Mouse (Mus musculus) liver, embryonic 16.5 days (tissue): Measurements from ENCODE around the gene Maea. TPM values are rescaled to one million over a fixed set of nuclear protein-coding genes. Genes with fewer than 3 reads are reported as not detected.
A peak's percentile ranks its signal among the peaks of the same experiment; 100 is the strongest.

Experiments
- ATAC-seq: fragments of 200-750 bp; cut with Nextera tagmentation; 2 replicates; pipeline ENCODE4 v1.8.0; 2017; ENCODE audit warnings: low read depth, mild to moderate bottlenecking, moderate number of reproducible peaks, moderate library complexity
- H3K27ac ChIP-seq: fragments of 300-500 bp; sonication (generic); 2 replicates; pipeline ENCODE4 v1.5.1; 2014; ENCODE audit warnings: mild to moderate bottlenecking, low read length
- H3K27me3 ChIP-seq: fragments of 300-500 bp; sonication (generic); 2 replicates; pipeline ENCODE4 v1.6.1; 2014; ENCODE audit warnings: low read depth, low read length, mixed read lengths; ENCODE audit not compliant: control insufficient read depth, insufficient read depth
- H3K36me3 ChIP-seq: fragments of 300-500 bp; sonication (generic); 2 replicates; pipeline ENCODE4 v1.6.1; 2014; ENCODE audit warnings: mild to moderate bottlenecking; ENCODE audit not compliant: control insufficient read depth, insufficient read depth
- H3K4me1 ChIP-seq: fragments of 300-500 bp; sonication (generic); 2 replicates; pipeline ENCODE4 v1.6.1; 2014; ENCODE audit warnings: low read depth, low read length, mixed read lengths; ENCODE audit not compliant: control insufficient read depth
- H3K4me2 ChIP-seq: fragments of 300-500 bp; sonication (generic); 2 replicates; pipeline ENCODE4 v1.6.1; 2014; ENCODE audit warnings: low read depth, low read length, mixed read lengths
- H3K4me3 ChIP-seq: fragments of 300-500 bp; sonication (generic); 2 replicates; pipeline ENCODE4 v1.5.1; 2014; ENCODE audit warnings: low read depth, mild to moderate bottlenecking, low read length
- H3K9ac ChIP-seq: fragments of 300-500 bp; sonication (generic); 2 replicates; pipeline ENCODE4 v1.6.1; 2014; ENCODE audit warnings: low read depth, low read length
- H3K9me3 ChIP-seq: fragments of 300-500 bp; sonication (generic); replicated peaks from 2 replicates; pipeline ENCODE4 v1.6.1; 2016; ENCODE audit warnings: low read length; ENCODE audit not compliant: control insufficient read depth
- WGBS: fragments of 180-500 bp; shearing (Covaris S2); extraction: QIAGEN DNeasy Blood & Tissue Kit; methylation state at CpG from one replicate; pipeline ENCODE4 v1.1.7; 2014; ENCODE audit not compliant: insufficient replicate concordance; 5-methylcytosine and 5-hydroxymethylcytosine counted together
- polyA plus RNA-seq: library from polyadenylated mRNA; unstranded; fragments of >200 nt; fragmentation: Nextera tagmentation; extraction: Ambion mirVana; gene quantifications from 2 replicates; pipeline ENCODE4 v1.2.1, GENCODE M21; 2015

Gene Maea
- polyA plus RNA-seq, 1 experiment from 2014 or later = 46.2 TPM

GRCm38 (mm10) chr5:33372331-33373038, 37.2 kb downstream of the Maea start:
- Histone ChIP-seq H3K4me1 (peaks cover 26% of the 10 kb centered on the region), H3K4me2 (no peak overlapping the region), H3K4me3 (no peak overlapping the region), H3K27me3 (no peaks in the 10 kb centered on the region), H3K9me3 (no peaks in the 10 kb centered on the region), H3K36me3 (peaks cover 21% of the 10 kb centered on the region), H3K27ac (no peak overlapping the region), H3K9ac (no peak overlapping the region)
- 72% methylated on average over 18 of the region's 18 CpGs for WGBS
- no peak for ATAC-seq

GRCm38 (mm10) chr5:33377176-33377575, 41.9 kb downstream of the Maea start:
- H3K36me3 ChIP-seq = peaks cover 11% of the 10 kb centered on the region
- H3K4me1 ChIP-seq = peaks cover 20% of the 10 kb centered on the region
- H3K9ac ChIP-seq = no peak overlapping the region
- no peaks in the 10 kb centered on the region for H3K27me3 ChIP-seq
- 48% methylated on average over 6 of the region's 6 CpGs for WGBS
- no peak for ATAC-seq
- peak overlapping the region; percentile 99 for H3K27ac ChIP-seq
- no peak overlapping the region; the same call in 1 of the 2 replicates for H3K4me3 ChIP-seq
- peak overlapping the region; percentile 85 for H3K4me2 ChIP-seq
- H3K9me3 ChIP-seq = no peaks in the 10 kb centered on the region

DNA sequence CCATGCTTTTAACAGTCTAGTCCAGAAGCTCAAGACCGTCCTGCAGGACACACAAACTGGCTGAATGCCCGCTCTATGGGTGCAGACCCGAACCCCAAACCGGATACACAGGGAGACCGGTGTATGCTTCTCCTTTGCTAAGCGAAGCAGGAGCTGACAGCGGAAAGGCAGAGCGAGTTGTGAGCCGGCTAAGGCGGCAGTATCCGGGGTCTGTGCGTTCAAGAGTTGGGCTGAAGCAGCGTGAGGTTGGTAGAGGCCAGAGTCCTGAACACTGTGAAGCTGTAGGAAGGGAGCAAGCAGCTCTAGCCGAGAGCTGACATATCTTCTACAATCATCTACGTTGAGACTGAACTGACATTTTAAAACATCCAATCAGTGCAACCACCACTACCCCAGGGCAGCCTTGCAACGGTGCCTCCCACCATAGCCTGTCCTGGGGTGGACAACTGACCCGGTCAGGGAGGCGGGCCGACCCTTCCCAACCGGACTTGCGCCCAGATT, 42.5 kb downstream of the Maea start:
- Histone ChIP-seq H3K27ac (peak overlapping the region; percentile 99), H3K4me3 (peak overlapping the region; percentile 85), H3K9me3 (no peaks in the 10 kb centered on the region), H3K9ac (peak overlapping the region; percentile 65), H3K4me1 (peaks cover 15% of the 10 kb centered on the region), H3K27me3 (no peaks in the 10 kb centered on the region), H3K36me3 (peaks cover 5% of the 10 kb centered on the region), H3K4me2 (peak overlapping the region; percentile 85)
- WGBS = 1% methylated on average over 21 of the region's 21 CpGs
- peak; percentile 44; the same call in 1 of the 2 replicates for ATAC-seq

- under 1% methylated on average over 46 of the region's 46 CpGs for WGBS
- H3K4me2 ChIP-seq = peak within 1 kb of the TSS; percentile 85
- ATAC-seq = peak; percentile 95
Observed at GRCm38 (mm10) chr5:33378302-33378854, 43.1 kb downstream of the Maea start, which contains the start of gene Uvssa. TSS of gene Uvssa (plus strand) at chr5:33378549.

GRCm38 (mm10) chr5:33387550-33387949, 52.2 kb downstream of the Maea start:
- Histone ChIP-seq H3K4me2 (no peak overlapping the region), H3K27me3 (no peaks in the 10 kb centered on the region), H3K4me1 (no peaks in the 10 kb centered on the region), H3K27ac (no peak overlapping the region), H3K4me3 (no peak overlapping the region), H3K9me3 (no peaks in the 10 kb centered on the region), H3K9ac (no peak overlapping the region), H3K36me3 (peaks cover 6% of the 10 kb centered on the region; the same call in 1 of the 2 replicates)
- WGBS = 72% methylated on average over 11 of the region's 11 CpGs
- ATAC-seq = no peak

More at GRCm38 (mm10) chr5:33378302-33378854, 43.1 kb downstream of the Maea start, which contains the start of gene Uvssa:
- Histone ChIP-seq H3K4me3 (peak within 1 kb of the TSS; percentile 85), H3K27me3 (no peaks in the 10 kb centered on the region), H3K27ac (peak within 1 kb of the TSS; percentile 99), H3K9ac (peak within 1 kb of the TSS; percentile 96), H3K36me3 (peaks cover 4% of the 10 kb centered on the region), H3K9me3 (no peaks in the 10 kb centered on the region), H3K4me1 (peaks cover 15% of the 10 kb centered on the region)

DNA sequence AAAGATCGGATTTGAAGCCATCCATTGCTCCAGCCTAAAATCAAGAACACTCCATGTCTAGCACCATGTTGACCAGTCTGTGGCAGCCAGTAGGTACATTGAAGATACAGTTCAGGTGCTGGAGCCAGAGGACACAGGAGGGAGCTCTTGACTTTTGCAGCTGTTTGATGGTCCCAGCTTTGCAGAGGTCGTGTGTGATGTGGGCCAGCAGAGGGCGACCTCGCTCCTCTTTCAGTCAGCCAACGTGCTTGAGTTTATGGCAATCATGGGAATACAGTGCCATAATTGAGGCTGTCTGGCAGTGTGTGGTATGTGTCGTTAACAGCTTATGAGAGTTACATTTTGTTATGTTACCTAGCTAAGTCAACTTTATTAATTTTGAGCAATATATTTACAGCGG, 58.5 kb downstream of the Maea start:
- Histone ChIP-seq H3K4me2 (no peak overlapping the region), H3K27ac (no peak overlapping the region), H3K27me3 (no peaks in the 10 kb centered on the region), H3K4me3 (no peak overlapping the region), H3K36me3 (peaks cover 6% of the 10 kb centered on the region; the same call in 1 of the 2 replicates), H3K9me3 (no peaks in the 10 kb centered on the region), H3K9ac (no peak overlapping the region), H3K4me1 (no peaks in the 10 kb centered on the region)
- 0 out of 2 replicates have a peak, but pooled peaks have one; percentile 37 for ATAC-seq
- WGBS = 19% methylated on average over 7 of the region's 7 CpGs

- no peak for ATAC-seq
- Histone ChIP-seq H3K9ac (no peak overlapping the region), H3K9me3 (no peaks in the 10 kb centered on the region), H3K27ac (no peak overlapping the region), H3K4me2 (no peak overlapping the region), H3K36me3 (peaks cover 6% of the 10 kb centered on the region; the same call in 1 of the 2 replicates), H3K4me1 (no peaks in the 10 kb centered on the region), H3K27me3 (no peaks in the 10 kb centered on the region), H3K4me3 (no peak overlapping the region)
- WGBS = 83% methylated on average over 11 of the region's 11 CpGs
Observed at GRCm38 (mm10) chr5:33395693-33396092, 60.4 kb downstream of the Maea start.

- no peak overlapping the region for H3K27ac ChIP-seq
- H3K4me1 ChIP-seq = no peaks in the 10 kb centered on the region
- peaks cover 5% of the 10 kb centered on the region; the same call in 1 of the 2 replicates for H3K36me3 ChIP-seq
- no peak overlapping the region for H3K4me2 ChIP-seq
- H3K9me3 ChIP-seq = no peaks in the 10 kb centered on the region
- no peaks in the 10 kb centered on the region for H3K27me3 ChIP-seq
- H3K9ac ChIP-seq = no peak overlapping the region
- H3K4me3 ChIP-seq = no peak overlapping the region
- 78% methylated on average over 7 of the region's 7 CpGs for WGBS
- no peak for ATAC-seq
Observed at GRCm38 (mm10) chr5:33396828-33397227, 61.5 kb downstream of the Maea start.

GRCm38 (mm10) chr5:33400819-33401218, 65.5 kb downstream of the Maea start:
- H3K4me3 ChIP-seq = no peak overlapping the region
- 61% methylated on average over 12 of the region's 12 CpGs for WGBS
- ATAC-seq = no peak
- no peaks in the 10 kb centered on the region for H3K36me3 ChIP-seq
- H3K4me1 ChIP-seq = no peaks in the 10 kb centered on the region
- H3K9ac ChIP-seq = no peak overlapping the region
- H3K4me2 ChIP-seq = no peak overlapping the region
- no peak overlapping the region for H3K27ac ChIP-seq
- H3K9me3 ChIP-seq = no peaks in the 10 kb centered on the region
- H3K27me3 ChIP-seq = no peaks in the 10 kb centered on the region
